Mouse (Mus musculus) neural tube, embryonic 10.5 days (tissue): ENCODE measurements around the gene 6030445D17Rik.
A peak's percentile ranks its signal among the peaks of the same experiment; 100 is the strongest.

Experiments
- DNase-seq: peaks from one replicate; pipeline ENCODE4 v3.0.0-alpha.2; 2017; ENCODE audit warnings: low spot score; ENCODE audit errors: extremely low spot score

6030445D17Rik gene

DNA sequence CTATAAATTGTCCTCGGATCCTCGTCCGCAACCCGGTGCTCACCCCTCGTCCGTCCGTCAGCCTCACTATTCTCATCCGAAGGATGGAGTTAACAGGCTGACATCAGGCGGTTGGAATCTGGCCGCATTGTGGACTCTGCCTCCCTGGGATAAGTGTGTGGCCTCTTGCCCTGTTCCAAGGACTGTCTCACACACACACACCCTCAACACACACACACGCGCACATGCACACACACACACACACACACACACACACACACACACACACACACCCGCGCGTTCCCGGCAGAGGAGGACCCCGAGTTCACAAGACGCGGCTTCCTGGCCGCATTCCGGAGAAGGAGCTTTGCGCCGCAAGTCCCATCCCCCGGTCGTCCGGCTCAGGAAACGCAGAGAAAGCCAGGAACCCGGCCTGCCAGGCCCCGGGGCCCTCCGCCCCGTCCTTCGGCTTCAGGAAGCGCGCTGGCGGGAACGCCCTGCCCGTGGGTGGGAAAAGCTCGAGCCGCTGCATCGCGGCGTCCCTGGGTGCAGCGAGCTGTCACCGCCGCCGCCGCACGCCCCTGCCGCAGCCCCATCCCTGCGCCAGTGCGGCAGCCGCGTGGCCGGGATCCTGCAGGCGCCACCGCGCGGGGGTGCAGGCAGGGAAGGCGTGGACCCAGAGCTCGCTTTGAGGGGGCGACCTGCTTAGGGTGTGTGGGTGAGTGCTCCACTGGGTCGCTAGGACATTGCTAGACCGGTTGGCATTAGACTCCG, at the start of gene 6030445D17Rik:
Gene 6030445D17Rik, plus strand, starts transcription at position 165 of the 753 bp plus-strand sequence.
- DNase-seq = peak; percentile 81

DNA sequence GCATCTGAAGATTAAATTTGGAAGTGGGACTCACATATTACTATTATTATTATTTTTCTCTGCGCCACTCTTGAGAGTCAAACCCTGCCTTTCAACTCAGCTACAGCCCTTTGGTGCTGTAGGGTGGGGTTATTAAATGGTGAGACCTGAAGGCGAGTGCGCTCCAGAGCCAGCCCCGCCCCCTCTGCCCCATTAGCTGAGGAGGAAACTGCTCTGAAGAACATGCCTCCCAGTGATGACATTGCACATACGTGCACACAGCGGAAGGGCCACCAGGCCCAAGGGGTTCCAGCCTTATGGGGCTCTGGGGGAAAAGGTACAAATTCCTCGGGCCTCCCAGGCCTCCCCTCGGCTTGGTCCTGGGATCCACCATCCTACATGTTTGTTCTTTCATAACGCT, 46.6 kb upstream of the 6030445D17Rik start:
- no peak for DNase-seq

DNA sequence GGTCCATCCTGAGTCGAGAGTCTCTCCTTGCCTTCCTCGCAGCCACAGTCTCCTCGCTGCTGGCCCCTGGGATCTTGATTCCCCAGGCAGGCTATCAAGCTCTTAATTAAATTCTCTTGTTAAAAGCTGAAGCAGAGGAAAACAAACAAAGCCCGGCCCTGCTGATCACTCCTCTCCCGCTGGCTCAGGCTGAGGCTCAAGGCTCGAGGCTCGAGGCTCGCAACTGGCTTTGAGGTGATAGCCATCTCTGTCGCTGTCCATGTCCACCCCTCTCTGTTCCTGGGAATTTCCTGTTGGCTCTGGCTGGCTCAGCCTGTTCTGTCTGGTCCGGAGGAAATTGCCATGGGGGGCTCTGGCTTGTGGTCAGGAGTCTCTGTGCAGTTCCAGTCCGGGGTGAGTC, 43.1 kb upstream of the 6030445D17Rik start:
- no peak for DNase-seq

DNA sequence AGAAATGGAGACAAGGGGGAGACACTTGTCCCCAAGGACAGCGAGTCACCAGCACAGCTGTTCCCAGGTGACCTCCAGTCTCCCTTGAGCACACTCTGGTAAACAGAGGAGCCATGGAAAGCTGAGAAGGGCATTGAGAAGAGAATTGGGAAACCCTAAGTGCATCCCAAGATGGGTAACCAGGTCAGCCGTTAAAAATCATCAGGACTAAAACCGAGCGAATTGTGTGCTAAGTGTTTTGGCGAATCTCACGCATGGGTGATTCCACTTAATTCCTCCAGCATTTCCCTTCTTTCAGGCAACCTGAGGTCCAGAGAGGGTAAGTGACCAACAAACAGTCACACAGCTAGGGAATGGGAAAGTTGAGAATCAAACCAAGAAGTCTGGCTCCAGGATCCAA, 42.7 kb upstream of the 6030445D17Rik start:
- no peak for DNase-seq

DNA sequence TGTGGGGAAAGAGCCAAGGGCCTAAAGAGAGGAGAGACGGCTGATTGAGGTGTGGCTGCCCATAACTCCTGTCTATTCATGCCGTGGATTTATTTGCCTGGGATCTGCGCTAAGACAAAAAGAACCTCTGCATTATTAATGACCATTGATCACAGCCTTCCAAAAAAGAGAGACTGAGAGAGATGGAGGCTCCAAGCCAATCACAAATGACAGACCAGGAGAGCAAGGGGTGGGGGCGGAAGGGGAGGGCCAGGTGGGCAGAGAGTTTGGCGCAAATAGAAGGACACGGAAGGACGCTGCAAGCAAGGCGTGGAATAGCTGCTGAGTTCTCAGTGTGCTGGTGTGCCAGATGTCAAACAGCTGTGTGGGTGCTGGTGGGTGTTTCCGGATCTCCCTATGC, 38.8 kb upstream of the 6030445D17Rik start, which contains the start of gene Htr1d:
Gene Htr1d, plus strand, starts transcription at position 301 of the 400 bp plus-strand sequence.
- no peak for DNase-seq

DNA sequence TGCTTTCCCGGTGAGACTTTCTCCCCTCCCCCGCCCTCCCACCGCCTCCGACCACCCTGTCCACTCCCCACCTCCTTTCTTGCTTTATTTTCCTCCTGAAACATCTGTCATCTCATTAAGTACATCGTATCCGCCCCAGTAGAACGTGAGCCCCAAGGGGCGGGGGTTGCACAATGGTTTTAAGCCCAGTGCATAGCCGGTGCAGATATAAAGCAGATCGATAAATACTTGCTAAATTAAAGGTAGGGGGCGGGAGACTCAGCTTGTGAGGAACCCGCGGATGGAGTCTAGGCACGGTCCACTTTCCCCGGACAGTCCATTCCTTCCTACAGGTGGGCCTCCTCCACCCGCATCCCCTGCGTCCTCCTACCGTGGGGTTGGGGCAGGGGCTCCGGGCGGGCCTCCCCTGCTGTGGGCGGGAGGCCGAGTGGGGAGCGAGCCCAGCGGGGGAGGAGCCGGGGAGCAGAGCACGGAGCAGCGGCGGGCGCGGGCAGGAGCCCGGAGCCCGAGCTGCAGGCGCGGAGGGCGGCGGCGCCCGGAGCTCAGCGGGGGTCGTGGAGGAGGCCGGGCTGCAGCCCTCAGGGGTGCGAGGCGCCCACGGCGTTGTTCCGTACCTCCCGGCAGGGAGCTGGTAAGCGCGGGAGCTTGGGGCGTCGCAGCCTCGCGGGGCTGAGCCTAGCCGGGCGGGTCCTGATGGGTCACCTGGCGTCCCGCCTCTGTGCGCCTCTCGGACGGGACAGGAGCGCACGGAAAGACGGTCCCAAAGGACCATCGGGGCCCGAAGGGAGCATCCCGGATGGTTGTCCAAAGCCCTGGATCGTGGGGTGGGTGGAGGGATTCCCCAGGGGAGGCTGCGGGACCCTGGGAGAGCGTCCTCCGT, 37.7 kb upstream of the 6030445D17Rik start:
- DNase-seq = peak; percentile 40

DNA sequence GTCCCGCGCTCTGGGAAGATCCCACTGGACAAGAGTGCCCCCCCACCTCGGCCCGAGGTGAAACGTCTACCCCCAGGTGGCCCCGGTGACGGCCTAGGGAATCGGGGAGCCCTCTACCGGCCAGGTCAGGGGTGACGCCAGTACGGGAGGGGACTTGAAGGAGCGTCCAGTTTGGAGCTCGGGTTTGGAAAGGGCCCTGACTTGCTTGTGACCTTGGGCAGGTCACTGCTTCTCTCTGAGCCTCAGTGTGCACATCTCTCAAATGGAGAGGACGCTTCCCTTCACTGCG, 37.1 kb upstream of the 6030445D17Rik start:
- DNase-seq = no peak

DNA sequence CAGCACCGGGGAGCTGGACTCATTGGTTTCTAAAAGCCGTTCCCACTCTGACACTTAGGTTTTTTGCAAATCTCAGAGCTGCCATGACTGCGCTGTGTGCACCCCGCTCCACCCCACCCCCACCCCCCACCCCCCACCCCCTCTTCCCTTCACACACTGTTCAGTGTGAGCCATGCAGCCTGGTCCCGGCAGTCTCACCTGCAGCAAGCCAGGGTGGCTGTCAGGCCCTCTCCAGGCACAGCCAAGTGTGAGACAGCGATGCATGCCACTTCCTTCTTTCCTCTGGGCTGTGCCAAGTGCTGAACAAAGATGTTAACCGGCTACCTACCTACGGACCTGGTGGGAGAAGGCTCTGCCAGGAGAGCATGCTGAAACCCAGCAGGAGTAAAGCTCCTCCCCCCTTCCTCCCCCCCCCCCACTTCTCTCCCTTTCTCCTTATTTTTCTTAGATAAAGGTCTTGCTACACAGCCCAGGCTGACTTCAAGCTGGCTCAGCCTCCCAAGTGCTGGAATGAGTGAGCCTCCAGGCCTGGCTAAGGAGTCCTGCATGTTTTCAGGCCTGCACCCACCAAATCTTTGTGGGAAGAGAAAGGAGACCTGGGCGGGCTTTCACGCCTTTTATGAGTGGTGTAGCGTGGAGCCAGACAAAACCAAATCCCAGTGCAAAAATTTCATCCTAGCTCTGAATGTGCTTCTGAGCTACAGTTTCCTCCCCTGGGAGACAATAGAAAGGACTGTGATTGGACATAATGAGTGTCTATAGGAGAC, 31.3 kb upstream of the 6030445D17Rik start:
- no peak for DNase-seq

DNA sequence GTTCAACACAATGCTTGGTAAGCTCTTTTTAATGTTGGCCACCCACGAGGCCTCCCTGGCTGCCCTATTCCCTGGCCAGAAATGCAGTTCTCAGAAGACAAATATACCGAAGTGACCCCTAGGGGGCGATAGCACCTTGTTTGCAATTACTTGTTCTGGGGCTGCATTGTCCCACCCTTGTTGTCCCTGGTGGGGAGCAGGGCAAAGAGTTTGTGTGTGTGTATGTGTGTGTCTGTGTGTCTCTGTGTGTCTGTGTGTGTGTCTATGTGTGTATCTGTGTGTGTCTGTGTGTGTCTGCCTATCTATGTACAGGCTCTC, 30.7 kb upstream of the 6030445D17Rik start:
- peak; percentile 72 for DNase-seq

DNA sequence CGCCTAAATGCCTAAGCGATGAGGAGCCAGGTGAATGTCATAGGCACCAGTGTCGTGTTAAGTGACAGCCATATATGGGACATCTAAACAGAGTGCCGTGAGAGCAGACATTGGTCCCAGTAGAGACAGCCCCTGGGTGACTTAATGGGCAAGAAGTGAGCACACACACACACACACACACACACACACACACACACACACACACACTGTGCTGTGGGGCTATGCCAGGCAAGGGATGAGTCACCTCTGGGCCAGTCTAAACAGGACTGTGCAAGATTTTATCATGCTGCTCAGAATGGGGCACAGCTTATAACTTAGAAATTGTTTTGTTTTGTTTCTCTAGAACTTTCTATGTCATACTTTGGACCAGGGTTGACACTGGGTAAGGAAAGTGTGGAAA, 28.0 kb upstream of the 6030445D17Rik start:
- no peak for DNase-seq

DNA sequence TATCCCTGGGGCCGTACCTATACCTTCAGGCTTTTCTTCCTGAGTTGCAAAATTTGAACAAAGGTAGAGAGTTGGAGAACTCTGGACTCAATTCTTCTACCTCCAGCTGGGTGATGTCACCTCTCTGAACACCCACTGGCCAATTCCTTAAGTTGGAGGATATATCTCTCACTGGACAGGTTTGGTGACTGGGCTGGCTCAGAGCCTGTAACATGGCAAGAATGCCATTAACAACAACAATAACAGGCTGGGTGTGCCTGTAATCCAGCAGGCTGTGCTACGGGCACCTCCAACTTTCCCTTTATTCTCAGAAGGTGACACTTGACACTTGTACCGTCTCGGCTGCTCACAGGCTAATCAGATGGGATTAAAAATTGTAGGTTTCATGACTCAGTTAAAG, 22.9 kb upstream of the 6030445D17Rik start:
- DNase-seq = no peak

DNA sequence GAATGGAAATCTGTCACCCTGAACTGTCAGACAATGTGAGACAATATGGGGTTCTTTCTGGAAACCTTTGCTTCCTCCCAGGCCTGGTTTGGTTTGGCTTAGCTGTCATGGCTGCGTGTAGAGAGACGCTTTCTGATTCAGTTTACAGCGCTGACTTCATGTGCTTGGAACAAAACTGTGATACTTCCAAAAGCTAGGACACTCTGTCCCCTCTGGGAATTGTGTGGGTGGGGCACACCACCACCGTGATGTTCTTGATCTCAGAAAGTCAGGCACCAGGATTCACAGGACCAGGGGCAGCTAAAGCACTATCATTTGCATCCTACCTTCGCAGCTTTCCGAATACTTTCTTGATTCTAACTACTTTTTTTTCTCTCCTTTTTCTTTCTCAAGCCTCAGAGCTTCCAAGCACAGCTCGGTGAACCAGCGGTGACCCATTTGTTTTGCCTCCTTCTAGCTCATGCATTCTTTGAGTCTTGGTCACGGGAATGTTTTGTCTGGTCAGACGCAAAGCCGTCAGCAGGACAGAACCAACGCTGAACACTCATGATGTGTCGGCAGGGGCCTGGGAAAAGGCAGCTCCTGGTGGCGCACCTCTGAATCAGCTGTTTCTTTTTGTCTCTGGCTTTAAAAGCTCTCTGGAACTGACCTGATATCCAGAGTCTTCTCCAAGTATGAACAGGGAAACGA, 20.6 kb upstream of the 6030445D17Rik start:
- DNase-seq = no peak

DNA sequence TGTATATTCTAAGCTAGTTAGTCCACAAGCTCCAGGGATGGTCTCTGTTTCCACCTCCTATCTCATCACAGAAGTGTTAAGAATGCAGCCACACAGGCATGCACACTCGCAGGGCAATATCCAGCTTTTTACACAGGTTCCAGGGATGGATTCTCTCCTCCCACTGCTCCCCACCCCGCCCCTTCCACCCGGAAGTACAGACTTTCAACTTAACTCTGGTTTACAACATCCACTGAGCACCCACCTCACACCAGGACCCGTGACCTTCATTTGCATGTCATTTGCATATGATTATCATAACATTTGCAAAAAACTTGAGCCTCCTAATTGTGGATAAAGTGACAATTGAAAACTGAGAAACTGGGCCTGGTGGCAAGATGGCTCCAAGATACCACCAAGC, 17.5 kb upstream of the 6030445D17Rik start:
- no peak for DNase-seq

DNA sequence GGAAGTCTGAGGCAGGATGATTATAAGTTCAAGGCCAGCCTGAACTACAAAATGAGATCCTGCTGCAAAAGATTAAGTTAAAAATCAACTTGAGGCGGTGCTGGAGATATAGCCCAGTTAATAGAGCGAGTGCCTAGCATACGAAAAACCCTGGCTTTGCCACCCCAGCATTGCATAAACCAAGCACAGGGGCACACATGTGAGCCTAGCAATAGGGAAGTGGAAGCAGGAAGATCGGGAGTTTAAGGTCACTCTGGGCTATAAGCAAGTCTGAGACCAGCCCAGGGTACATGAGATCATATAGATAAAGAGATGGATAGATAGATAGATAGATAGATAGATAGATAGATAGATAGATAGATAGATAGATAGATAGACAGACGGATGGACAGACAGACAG, 12.3 kb upstream of the 6030445D17Rik start:
- no peak for DNase-seq

DNA sequence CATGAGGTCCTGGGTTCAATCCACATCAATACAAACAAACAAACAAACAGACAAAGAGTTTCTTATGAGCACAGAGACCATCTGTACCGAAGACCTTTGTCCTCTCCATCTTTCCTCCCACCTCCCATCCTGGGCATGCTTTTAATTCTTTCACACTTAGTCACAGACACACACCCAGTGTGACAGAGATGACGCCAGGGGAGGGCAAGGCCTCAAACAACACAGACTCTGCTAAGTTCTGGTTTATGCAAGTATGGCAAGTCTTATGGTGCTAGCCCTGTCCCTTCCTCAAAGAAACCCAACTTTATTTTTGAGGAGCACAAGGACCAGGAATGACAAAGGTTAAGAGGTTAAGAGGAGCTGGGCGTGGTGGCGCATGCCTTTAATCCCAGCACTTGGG, 11.8 kb upstream of the 6030445D17Rik start:
- no peak for DNase-seq

DNA sequence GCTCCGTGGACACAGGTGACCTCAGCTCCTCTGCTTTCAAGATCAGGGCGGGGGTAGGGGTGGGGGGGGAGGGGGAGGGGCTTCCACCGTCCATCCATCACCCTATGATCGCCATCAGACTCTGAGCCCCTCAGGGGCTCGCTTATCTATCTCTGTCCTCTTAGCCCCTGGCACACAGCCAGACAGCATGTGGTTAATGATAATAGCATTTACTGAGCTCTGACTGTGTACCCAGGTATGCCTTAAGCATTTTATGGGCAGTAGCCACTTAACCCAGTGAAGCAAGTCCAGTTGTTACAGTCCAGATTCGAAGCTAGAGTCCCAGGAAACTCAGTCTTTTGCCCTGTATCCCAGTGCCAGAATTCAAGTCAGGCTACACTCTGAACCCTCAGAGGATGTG, 10.5 kb upstream of the 6030445D17Rik start:
- no peak for DNase-seq

DNA sequence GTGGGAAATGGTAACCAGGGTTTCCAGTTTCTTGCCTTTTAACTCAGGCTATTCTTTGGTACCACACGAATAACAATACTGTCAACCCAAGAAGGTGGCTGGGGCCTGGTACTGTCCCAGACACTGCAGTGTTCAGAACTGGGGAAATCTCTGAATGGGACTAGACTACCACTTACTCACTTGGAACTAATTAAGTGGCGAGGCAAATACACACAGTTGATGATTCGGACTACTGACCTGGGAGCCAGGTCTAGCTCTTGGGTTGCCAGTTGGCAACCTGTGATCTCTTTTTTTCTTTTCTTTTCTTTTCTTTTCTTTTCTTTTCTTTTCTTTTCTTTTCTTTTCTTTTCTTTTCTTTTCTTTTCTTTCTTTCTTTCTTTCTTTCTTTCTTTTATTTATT, 9.8 kb upstream of the 6030445D17Rik start:
- no peak for DNase-seq

DNA sequence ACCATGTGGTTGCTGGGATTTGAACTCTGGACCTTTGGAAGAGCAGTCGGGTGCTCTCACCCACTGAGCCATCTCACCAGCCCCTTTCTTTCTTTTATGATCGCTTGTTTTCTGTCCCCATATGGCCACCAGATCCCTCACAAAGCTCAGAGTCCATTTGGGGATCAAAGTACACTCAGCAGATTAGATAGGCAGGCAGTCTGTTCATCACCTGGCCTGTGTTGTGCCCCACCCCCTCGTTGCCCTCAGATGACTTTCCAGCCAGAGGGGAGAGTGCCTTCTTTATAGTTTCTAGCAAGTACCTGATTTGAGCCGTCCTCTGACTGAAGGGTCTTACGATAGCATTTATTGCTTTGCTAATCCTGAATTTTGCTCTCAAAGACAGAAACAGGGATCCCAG, 9.3 kb upstream of the 6030445D17Rik start:
- DNase-seq = no peak

DNA sequence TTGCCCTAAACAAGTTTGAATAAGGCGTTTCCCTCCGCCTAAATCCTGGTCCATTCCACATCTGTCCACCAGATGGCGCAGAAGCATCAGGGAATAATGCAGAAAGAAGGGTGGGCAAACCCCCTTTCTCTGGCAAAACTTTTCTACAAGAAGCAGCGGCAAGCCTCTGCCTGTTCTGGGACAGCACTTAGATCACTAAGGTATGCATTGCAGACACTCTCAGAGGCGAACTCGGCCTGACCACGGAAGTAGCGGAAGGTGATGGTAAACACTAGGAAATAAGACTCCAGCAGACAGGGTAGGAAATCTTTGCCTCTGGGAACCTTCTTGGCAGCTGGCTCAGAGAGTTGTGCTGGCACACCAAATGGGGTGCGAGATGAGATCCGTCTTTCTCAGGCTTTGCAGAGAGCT, 7.2 kb upstream of the 6030445D17Rik start:
- DNase-seq = peak; percentile 95

DNA sequence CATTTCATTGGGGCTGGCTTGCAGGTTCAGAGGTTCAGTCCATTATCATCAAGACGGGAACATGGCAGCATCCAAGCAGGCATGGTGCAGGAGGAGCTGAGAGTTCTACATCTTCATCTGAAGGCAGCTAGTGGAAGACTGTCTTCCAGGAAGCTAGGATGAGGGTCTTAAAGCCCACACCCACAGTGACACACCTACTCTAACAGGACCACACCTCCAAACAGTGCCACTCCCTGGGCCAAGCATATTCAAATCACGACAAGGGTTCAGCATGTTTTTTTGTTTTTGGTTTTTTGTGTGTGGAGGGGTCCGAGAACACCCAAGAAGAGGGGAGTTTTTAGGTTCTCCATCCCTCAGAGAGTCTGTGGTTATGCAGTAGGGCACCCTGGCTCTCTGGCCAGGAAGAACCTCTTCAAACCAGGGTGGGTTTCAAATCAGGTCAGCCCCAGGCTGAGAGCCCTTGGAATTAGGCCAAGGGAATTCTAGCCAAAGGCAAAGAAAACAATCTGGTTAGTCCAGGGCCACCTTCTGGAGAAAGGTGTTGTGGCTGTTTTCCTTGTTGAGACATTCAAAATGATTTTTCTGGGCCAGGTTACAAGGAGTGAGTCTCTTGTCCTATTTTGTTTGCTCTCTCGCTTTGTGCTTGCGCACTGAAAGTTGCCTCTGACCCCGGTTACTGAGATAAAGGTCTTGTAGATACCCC, 5.4 kb upstream of the 6030445D17Rik start:
- DNase-seq = no peak

DNA sequence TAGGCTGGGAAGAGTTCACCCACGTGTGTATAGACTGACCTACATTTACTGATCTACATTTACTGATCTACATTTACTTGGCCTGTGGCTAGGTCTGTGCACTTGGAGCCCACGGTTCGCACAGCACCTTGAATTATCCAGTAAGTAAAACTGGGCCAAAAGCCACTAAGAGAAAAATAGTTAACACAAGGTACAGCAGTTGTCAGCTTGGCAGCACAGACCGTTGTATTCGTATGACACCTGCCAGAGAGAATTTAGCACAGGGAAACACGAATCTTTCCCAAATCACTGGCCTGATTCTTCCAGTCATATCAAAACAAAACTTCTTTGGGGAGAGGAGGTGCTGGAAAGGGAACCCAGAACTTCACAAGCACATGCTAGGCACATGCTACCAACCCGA, 3.8 kb upstream of the 6030445D17Rik start:
- no peak for DNase-seq
